Mouse (Mus musculus): ENCODE measurements at regions not wholly inside any gene's neighbourhood (a gene's known extent, or its start where the extent isn't known, plus 50 kb on each side); places are given as distances from the start of the nearest gene placed in this dataset.

- no peak for ATAC-seq (ENCODE audit: low FRiP score, low read depth)
- Histone ChIP-seq H3K27ac (replicated peaks; ENCODE audit: low read depth, low read length) (no peak overlapping the region), H3K9me3 (ENCODE audit: control insufficient read depth, low read length) (no peaks in the 10 kb centered on the region), H3K4me1 (ENCODE audit: control insufficient read depth, insufficient read depth, low read length) (peaks cover 9% of the 10 kb centered on the region; the same call in 1 of the 2 replicates), H3K9ac (ENCODE audit: low read depth, low read length, severe bottlenecking) (no peak overlapping the region), H3K4me3 (replicated peaks; ENCODE audit: low read length) (no peak overlapping the region), H3K27me3 (ENCODE audit: control insufficient read depth, insufficient read depth, low read length) (no peaks in the 10 kb centered on the region), H3K4me2 (replicated peaks; ENCODE audit: low read depth, low read length, severe bottlenecking) (0 out of 2 replicates have a peak overlapping the region, but pooled peaks have one; percentile 7), H3K36me3 (ENCODE audit: control insufficient read depth, insufficient read depth, low read length) (no peaks in the 10 kb centered on the region)
- TF ChIP-seq POLR2A (IDR thresholded peaks at IDR 0.05; ENCODE audit: borderline replicate concordance, extremely low read depth, insufficient read depth, insufficient read length), result no peak
- 37% methylated on average over 22 of the region's 22 CpGs for WGBS
- DNase-seq (ENCODE audit: low spot score), result no peak
These were observed 121.6 kb downstream of the Nhlrc3 start for GRCm38 (mm10) chr3:53341304-53342206.

- DNase-seq (ENCODE audit: low spot score), result no peak
- no peak for TF ChIP-seq POLR2A (IDR thresholded peaks at IDR 0.05; ENCODE audit: borderline replicate concordance, extremely low read depth, insufficient read depth, insufficient read length)
- WGBS, result 89% methylated on average over 7 of the region's 7 CpGs
- no peaks in the 10 kb centered on the region for H3K36me3 ChIP-seq (ENCODE audit: control insufficient read depth, insufficient read depth, low read length)
- no peak overlapping the region for H3K27ac ChIP-seq (replicated peaks; ENCODE audit: low read depth, low read length)
- no peak overlapping the region for H3K9ac ChIP-seq (ENCODE audit: low read depth, low read length, severe bottlenecking)
- no peak overlapping the region for H3K4me3 ChIP-seq (replicated peaks; ENCODE audit: low read length)
- no peak for ATAC-seq (ENCODE audit: low FRiP score, low read depth)
- H3K27me3 ChIP-seq (ENCODE audit: control insufficient read depth, insufficient read depth, low read length), result no peaks in the 10 kb centered on the region
- H3K9me3 ChIP-seq (ENCODE audit: control insufficient read depth, low read length), result no peaks in the 10 kb centered on the region
- peaks cover 9% of the 10 kb centered on the region; the same call in 1 of the 2 replicates for H3K4me1 ChIP-seq (ENCODE audit: control insufficient read depth, insufficient read depth, low read length)
- H3K4me2 ChIP-seq (replicated peaks; ENCODE audit: low read depth, low read length, severe bottlenecking), result no peak overlapping the region
These were observed 124.6 kb downstream of the Nhlrc3 start for GRCm38 (mm10) chr3:53338571-53338970.

GRCm38 (mm10) chr3:53334051-53334450 lies 129.1 kb downstream of the Nhlrc3 start:
- peak overlapping the region; percentile 11; the same call in 1 of the 2 replicates for H3K4me3 ChIP-seq (replicated peaks; ENCODE audit: low read length)
- H3K27me3 ChIP-seq (ENCODE audit: control insufficient read depth, insufficient read depth, low read length), result no peaks in the 10 kb centered on the region
- DNase-seq (ENCODE audit: low spot score), result no peak
- no peaks in the 10 kb centered on the region for H3K4me1 ChIP-seq (ENCODE audit: control insufficient read depth, insufficient read depth, low read length)
- WGBS, result 39% methylated on average over 11 of the region's 11 CpGs
- H3K4me2 ChIP-seq (replicated peaks; ENCODE audit: low read depth, low read length, severe bottlenecking), result peak overlapping the region; percentile 33
- no peak overlapping the region for H3K9ac ChIP-seq (ENCODE audit: low read depth, low read length, severe bottlenecking)
- no peak overlapping the region for H3K27ac ChIP-seq (replicated peaks; ENCODE audit: low read depth, low read length)
- no peak for TF ChIP-seq POLR2A (IDR thresholded peaks at IDR 0.05; ENCODE audit: borderline replicate concordance, extremely low read depth, insufficient read depth, insufficient read length)
- no peak for ATAC-seq (ENCODE audit: low FRiP score, low read depth)
- H3K9me3 ChIP-seq (ENCODE audit: control insufficient read depth, low read length), result no peaks in the 10 kb centered on the region
- H3K36me3 ChIP-seq (ENCODE audit: control insufficient read depth, insufficient read depth, low read length), result no peaks in the 10 kb centered on the region

- DNase-seq (ENCODE audit: low spot score) (no peak), ATAC-seq (ENCODE audit: low FRiP score, low read depth) (no peak)
- Histone ChIP-seq H3K27me3 (ENCODE audit: control insufficient read depth, insufficient read depth, low read length) (no peaks in the 10 kb centered on the region), H3K27ac (replicated peaks; ENCODE audit: low read depth, low read length) (no peak overlapping the region), H3K9ac (ENCODE audit: low read depth, low read length, severe bottlenecking) (no peak overlapping the region), H3K36me3 (ENCODE audit: control insufficient read depth, insufficient read depth, low read length) (no peaks in the 10 kb centered on the region), H3K4me3 (replicated peaks; ENCODE audit: low read length) (no peak overlapping the region), H3K9me3 (ENCODE audit: control insufficient read depth, low read length) (no peaks in the 10 kb centered on the region), H3K4me1 (ENCODE audit: control insufficient read depth, insufficient read depth, low read length) (no peaks in the 10 kb centered on the region), H3K4me2 (replicated peaks; ENCODE audit: low read depth, low read length, severe bottlenecking) (no peak overlapping the region)
- 60% methylated on average over 3 of the region's 3 CpGs for WGBS
- no peak for TF ChIP-seq POLR2A (IDR thresholded peaks at IDR 0.05; ENCODE audit: borderline replicate concordance, extremely low read depth, insufficient read depth, insufficient read length)
These were observed 133.6 kb downstream of the Nhlrc3 start for GRCm38 (mm10) chr3:53329528-53329927.

GRCm38 (mm10) chr3:53327424-53327823 lies 135.7 kb downstream of the Nhlrc3 start:
- WGBS, result 60% methylated on average over 5 of the region's 5 CpGs
- TF ChIP-seq POLR2A (IDR thresholded peaks at IDR 0.05; ENCODE audit: borderline replicate concordance, extremely low read depth, insufficient read depth, insufficient read length), result no peak
- no peak overlapping the region for H3K9ac ChIP-seq (ENCODE audit: low read depth, low read length, severe bottlenecking)
- H3K4me3 ChIP-seq (replicated peaks; ENCODE audit: low read length), result no peak overlapping the region
- no peaks in the 10 kb centered on the region for H3K4me1 ChIP-seq (ENCODE audit: control insufficient read depth, insufficient read depth, low read length)
- DNase-seq (ENCODE audit: low spot score), result no peak
- H3K4me2 ChIP-seq (replicated peaks; ENCODE audit: low read depth, low read length, severe bottlenecking), result no peak overlapping the region
- H3K9me3 ChIP-seq (ENCODE audit: control insufficient read depth, low read length), result no peaks in the 10 kb centered on the region
- H3K36me3 ChIP-seq (ENCODE audit: control insufficient read depth, insufficient read depth, low read length), result no peaks in the 10 kb centered on the region
- ATAC-seq (ENCODE audit: low FRiP score, low read depth), result no peak
- no peak overlapping the region for H3K27ac ChIP-seq (replicated peaks; ENCODE audit: low read depth, low read length)
- H3K27me3 ChIP-seq (ENCODE audit: control insufficient read depth, insufficient read depth, low read length), result no peaks in the 10 kb centered on the region
